Mouse (Mus musculus) erythroid progenitor cell, adult 5-6 weeks (primary cell): ENCODE measurements around the gene Sik3. TPM values are rescaled to one million over a fixed set of nuclear protein-coding genes. Genes with fewer than 3 reads are reported as not detected.

Experiments used
- ATAC-seq: replicated peaks from 2 replicates; pipeline ENCODE4 v1.8.0; 2016; ENCODE audit warnings: moderate number of reproducible peaks, mild to moderate bottlenecking, moderate TSS enrichment, inconsistent platforms; ENCODE audit not compliant: poor library complexity, low FRiP score, severe bottlenecking
- total RNA-seq, 2 experiments: library from RNA; stranded (forward) in 1 of 2; stranded (reverse) in 1 of 2; fragments of 150-400 nt in 1 of 2; fragments of 186-747, 209-891 nt in 1 of 2; gene quantifications; 2 replicates each; pipeline versions ENCODE4 v1.2.3 to v1.2.4; 2015 to 2017; ENCODE audit warnings: low replicate concordance in 2 of 2

Gene Sik3
- total RNA-seq, 2 experiments from 2014 or later = 1.4 to 4.6 TPM

GRCm38 (mm10) chr9:46014251-46014681 is 1.6 kb downstream of the Sik3 start:
- ATAC-seq = no peak

- ATAC-seq = no peak
Measured at GRCm38 (mm10) chr9:46015081-46015551, 2.5 kb downstream of the Sik3 start.

DNA sequence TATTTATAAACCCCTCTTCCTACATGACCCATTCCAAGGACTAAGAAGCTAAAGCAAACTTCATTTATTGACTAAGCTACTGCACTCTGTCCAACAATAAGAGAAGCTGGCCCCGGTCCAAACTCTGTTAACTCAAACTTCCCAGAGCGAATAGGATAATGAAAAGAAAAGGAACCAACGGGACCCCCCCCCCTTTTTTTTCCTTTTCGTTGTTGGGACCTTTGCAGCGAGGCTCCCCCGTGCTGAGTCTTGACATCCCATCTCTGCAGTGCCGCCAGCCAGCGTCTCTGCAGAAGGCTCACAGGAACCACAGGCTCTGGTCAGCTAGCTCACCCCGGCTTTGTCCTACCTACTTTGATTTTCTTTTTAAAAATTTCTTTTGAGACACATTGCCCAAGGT is 3.2 kb downstream of the Sik3 start:
- ATAC-seq = no peak

- no peak for ATAC-seq
Measured at GRCm38 (mm10) chr9:46016417-46016816, 3.8 kb downstream of the Sik3 start.

GRCm38 (mm10) chr9:46018316-46018715 is 5.7 kb downstream of the Sik3 start:
- no peak for ATAC-seq

- ATAC-seq = no peak
Measured at GRCm38 (mm10) chr9:46019975-46020374, 7.4 kb downstream of the Sik3 start.

DNA sequence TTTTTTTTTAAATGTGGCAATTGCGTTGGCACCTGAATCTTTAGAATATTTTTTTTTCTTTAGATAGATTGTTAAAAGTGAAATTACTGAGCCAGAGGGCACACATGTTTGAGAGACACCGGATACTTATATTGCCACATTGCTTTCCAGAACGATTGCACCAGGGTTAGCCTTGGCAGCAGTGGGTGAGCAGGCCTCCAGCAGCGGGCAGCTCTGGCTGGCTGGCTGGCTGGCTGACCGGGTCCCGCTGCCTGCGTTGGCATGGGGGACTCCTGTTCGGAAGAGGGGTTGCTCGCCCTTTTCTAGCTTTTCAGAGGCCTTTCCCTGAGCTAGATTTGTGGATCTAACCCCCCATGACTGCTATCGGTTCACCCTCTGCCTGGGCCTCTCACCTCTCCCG is 11.0 kb downstream of the Sik3 start:
- ATAC-seq = no peak

DNA sequence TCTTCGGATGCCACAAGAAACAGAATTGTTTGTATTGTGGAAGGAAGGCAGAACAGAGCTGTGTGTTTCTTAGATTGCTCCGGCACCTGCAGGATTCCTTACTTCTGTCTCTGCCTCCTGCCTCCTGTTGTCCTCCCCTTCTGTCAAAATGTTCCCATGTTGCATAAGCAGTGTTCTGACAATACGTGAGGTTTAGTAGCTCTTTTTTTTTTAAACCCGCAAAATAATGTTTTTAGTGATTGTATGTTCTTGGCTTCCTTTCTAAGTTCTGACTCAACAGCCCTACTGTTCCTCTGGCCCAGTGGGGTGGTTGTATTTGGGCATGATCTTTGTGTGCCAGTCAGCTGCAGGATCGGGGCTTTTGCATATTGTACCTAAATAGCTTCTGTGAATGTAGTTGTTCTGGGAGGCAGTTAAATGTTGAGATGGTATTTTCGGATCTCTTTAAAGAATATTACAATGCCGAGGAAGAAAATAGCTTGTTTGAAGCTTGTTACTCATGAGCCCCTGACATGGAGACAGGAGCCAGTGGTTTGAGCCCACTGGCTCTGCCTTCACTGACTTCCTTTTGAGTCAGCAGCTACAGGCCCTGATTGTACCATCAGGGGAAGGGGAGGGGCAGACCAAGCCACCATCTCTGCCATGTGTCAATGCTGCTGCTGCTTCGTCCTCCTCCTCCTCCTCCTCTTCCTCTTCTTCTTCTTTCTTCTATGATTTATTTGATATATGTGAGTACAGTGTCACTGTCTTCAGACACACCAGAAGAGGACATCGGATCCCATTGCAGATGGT is 13.6 kb downstream of the Sik3 start:
- ATAC-seq = no peak

DNA sequence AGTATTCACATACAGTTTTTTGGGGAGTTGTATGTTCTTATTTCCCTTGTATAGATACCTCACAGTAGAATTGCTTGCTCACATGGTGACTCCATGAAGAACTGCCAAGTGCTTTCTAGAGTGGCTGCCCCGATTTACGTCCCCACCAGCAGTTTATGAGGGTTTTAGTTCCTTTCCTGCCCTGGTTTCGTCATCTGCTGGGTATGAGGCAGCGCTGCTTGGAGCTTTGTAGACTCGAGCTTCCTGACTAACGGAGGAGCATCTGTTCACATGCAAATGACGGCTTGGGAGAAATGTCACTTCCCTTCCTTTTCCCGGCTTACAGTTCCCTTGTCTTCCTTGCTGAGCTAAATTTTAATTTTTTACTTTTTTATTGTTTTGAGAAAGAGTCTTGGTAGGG is 15.4 kb downstream of the Sik3 start:
- no peak for ATAC-seq

- ATAC-seq = no peak
Measured at GRCm38 (mm10) chr9:46029534-46029933, 16.9 kb downstream of the Sik3 start.

GRCm38 (mm10) chr9:46030184-46030583 is 17.6 kb downstream of the Sik3 start:
- no peak for ATAC-seq

DNA sequence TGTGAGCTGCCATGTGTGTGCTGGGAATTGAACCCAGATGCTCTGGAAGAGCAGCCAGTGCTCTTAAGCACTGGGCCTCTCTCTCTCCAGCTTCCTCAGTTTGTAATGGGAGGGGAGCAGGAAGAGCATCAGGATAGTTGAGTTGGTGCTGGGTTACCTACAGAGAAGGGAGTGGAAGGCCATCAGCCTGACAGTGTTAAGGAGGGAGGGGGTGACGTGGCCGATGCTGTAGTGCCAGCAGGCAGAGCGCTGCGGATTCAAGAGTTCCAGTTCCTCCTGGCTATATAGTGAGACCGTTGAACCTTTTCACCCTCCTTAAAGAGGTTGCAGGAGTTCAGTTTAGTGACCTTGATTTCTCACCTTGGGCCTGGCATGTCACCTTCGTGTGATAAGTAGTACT is 18.3 kb downstream of the Sik3 start:
- no peak for ATAC-seq

- no peak for ATAC-seq
Measured at GRCm38 (mm10) chr9:46032190-46032589, 19.6 kb downstream of the Sik3 start.

DNA sequence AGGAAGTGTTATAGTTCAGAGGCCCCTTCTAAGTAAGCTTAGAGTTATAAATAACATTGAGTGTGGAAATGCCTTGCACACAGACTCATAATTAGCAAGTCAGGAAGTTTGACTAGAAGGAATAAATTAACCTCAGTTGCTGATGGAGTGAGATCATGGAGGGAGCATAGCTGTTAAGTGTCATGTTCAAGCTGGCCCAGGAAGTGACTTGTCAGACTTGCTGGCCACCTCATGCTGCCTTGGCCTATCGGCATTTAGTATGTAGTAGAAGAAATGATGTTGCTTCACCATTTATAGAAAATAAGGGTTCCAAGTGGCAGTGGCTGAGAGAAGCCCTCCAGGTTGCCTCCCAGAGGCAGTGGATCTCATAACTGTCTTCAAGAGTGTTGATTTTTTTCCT is 20.4 kb downstream of the Sik3 start:
- ATAC-seq = no peak

- no peak for ATAC-seq
Measured at GRCm38 (mm10) chr9:46033862-46034261, 21.2 kb downstream of the Sik3 start.

DNA sequence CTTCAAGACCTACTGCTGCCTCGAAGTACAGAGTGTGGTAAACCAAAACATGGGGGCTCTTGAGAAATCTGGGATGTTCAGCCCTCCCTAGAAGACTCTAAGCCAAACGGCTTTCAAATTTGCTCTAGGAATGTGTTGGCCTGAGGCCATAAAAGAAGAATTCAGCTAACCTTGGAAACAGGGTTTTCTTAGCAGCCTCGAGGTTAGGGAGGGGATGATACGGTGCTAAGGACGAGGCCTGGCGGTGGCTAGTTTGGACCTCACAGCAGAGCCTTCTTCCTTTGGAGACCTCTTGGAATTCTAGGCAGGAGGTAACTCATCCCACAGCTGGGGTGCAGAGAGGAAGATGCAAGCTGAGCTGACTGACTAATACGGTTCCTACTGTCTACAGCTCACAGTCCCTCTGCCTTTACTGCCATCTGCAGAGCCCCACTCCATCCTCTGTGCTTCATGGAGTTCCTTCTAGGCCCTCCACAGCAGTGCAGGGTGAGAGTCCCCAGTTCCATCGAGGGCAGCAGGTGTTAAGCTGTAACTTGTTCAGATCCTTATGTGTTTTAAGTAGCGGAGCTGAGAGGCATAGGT is 22.8 kb downstream of the Sik3 start:
- no peak for ATAC-seq

GRCm38 (mm10) chr9:46036881-46037280 is 24.3 kb downstream of the Sik3 start:
- no peak for ATAC-seq

GRCm38 (mm10) chr9:46038786-46039185 is 26.2 kb downstream of the Sik3 start:
- no peak for ATAC-seq

DNA sequence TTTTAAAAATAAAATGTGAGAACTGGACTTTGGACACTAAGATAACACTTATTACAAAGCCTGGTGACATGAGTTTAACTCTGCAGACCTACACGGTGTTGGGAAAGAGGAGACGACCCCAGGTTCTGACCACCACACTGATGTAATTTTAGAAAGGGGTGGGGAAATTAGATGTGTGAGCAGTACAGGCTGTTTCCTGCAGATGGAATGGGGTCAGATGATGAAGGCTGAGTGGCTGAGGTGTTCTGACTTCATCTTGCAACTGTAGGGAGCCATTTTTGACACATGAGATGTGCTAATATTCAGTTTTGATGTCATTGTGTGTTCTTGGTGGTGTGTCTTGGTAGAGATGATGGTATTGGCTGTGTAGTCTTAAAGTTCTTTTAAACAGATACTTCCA is 28.6 kb downstream of the Sik3 start:
- no peak for ATAC-seq

- no peak for ATAC-seq
Measured at GRCm38 (mm10) chr9:46042387-46042786, 29.8 kb downstream of the Sik3 start.

DNA sequence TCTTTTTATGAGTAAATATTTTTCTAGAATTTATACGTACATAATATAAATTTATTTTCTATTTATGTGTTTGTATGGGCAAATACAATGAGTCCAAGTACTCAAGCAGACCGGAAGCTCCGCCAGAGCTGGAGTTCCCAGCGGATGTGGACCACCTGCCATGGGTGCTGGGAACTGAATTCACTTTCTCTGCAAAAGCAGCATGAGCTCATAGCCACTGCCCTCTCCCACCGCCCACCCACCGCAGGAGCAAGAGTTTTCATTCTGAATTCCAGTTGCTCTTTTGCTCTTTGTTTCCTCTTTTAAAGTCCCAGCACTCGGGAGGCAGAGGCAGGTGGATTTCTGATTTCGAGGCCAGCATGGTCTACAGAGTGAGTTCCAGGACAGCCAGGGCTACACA is 31.0 kb downstream of the Sik3 start:
- no peak for ATAC-seq
